Mouse (Mus musculus) cerebellum, postnatal 36 days (tissue): ENCODE data around the gene Ppp1r26.

Experiments
- DNase-seq, 2 experiments: peaks; one replicate each; pipeline ENCODE4 v3.0.0; 2021 to 2022; ENCODE audit warnings: mixed read lengths in 2 of 2

The Ppp1r26 gene

GRCm38 (mm10) chr2:28446515-28447314 is at the start of gene Ppp1r26:
Gene Ppp1r26 (plus strand): TSS chr2:28446800.
- peak; percentile 47 to 53 for DNase-seq

- DNase-seq, result no peak
Observed at GRCm38 (mm10) chr2:28396928-28397327, 49.7 kb upstream of the Ppp1r26 start.

- DNase-seq, result no peak
Observed at GRCm38 (mm10) chr2:28397417-28398119, 49.0 kb upstream of the Ppp1r26 start.

GRCm38 (mm10) chr2:28401647-28402046 is 45.0 kb upstream of the Ppp1r26 start:
- no peak for DNase-seq

GRCm38 (mm10) chr2:28402128-28402527 is 44.5 kb upstream of the Ppp1r26 start:
- DNase-seq, result no peak

GRCm38 (mm10) chr2:28407796-28408195 is 38.8 kb upstream of the Ppp1r26 start:
- DNase-seq, result no peak

GRCm38 (mm10) chr2:28409144-28409543 is 37.5 kb upstream of the Ppp1r26 start:
- DNase-seq, result no peak

- DNase-seq, result no peak
Observed at GRCm38 (mm10) chr2:28409566-28409965, 37.0 kb upstream of the Ppp1r26 start.

GRCm38 (mm10) chr2:28412936-28413335 is 33.7 kb upstream of the Ppp1r26 start:
- DNase-seq, result peak; percentile 60 to 73

- DNase-seq, result peak; percentile 51 to 63
Observed at GRCm38 (mm10) chr2:28414116-28414756, 32.4 kb upstream of the Ppp1r26 start.

GRCm38 (mm10) chr2:28414757-28415137 is 31.9 kb upstream of the Ppp1r26 start:
- no peak for DNase-seq

- peak; percentile 94 to 98 for DNase-seq
Observed at GRCm38 (mm10) chr2:28415387-28416024, 31.1 kb upstream of the Ppp1r26 start.

- peak; percentile 58 to 60 for DNase-seq
Observed at GRCm38 (mm10) chr2:28416511-28416910, 30.1 kb upstream of the Ppp1r26 start.

GRCm38 (mm10) chr2:28418034-28418433 is 28.6 kb upstream of the Ppp1r26 start:
- DNase-seq, result peak; percentile 97

- peak; percentile 96 to 99 for DNase-seq
Observed at GRCm38 (mm10) chr2:28419898-28420297, 26.7 kb upstream of the Ppp1r26 start.

- peak; percentile 47 to 48 for DNase-seq
Observed at GRCm38 (mm10) chr2:28423167-28423566, 23.4 kb upstream of the Ppp1r26 start.

- DNase-seq, result no peak
Observed at GRCm38 (mm10) chr2:28427226-28427625, 19.4 kb upstream of the Ppp1r26 start.

- no peak for DNase-seq
Observed at GRCm38 (mm10) chr2:28430846-28431245, 15.8 kb upstream of the Ppp1r26 start.

- peak in 1 of 2 experiments; percentile 31 for DNase-seq
Observed at GRCm38 (mm10) chr2:28432811-28433210, 13.8 kb upstream of the Ppp1r26 start.

GRCm38 (mm10) chr2:28433512-28433911 is 13.1 kb upstream of the Ppp1r26 start:
- no peak for DNase-seq

- no peak for DNase-seq
Observed at GRCm38 (mm10) chr2:28435401-28435800, 11.2 kb upstream of the Ppp1r26 start.

- no peak for DNase-seq
Observed at GRCm38 (mm10) chr2:28440842-28441241, 5.8 kb upstream of the Ppp1r26 start.

- DNase-seq, result no peak
Observed at GRCm38 (mm10) chr2:28445082-28445481, 1.5 kb upstream of the Ppp1r26 start.
